Mouse (Mus musculus) cerebellum, postnatal 25 days (tissue): ENCODE results near the gene Cxcl10.

Source experiments
- DNase-seq, 2 experiments: peaks; one replicate each; pipeline ENCODE4 v3.0.0; 2021; ENCODE audit warnings: mixed read lengths in 2 of 2

The Cxcl10 gene

GRCm38 (mm10) chr5:92313776-92314175 lies 34.9 kb downstream of the Cxcl10 start:
- no peak for DNase-seq

GRCm38 (mm10) chr5:92312046-92312715 lies 36.5 kb downstream of the Cxcl10 start:
- peak; percentile 83 to 93 for DNase-seq

- DNase-seq: peak; percentile 96
Measured at GRCm38 (mm10) chr5:92309681-92310511, 38.8 kb downstream of the Cxcl10 start, which contains the start of gene Sdad1. Sdad1 (minus strand) TSS chr5:92310479.

- no peak for DNase-seq
Measured at GRCm38 (mm10) chr5:92304291-92304690, 44.4 kb downstream of the Cxcl10 start.

GRCm38 (mm10) chr5:92302149-92302840 lies 46.4 kb downstream of the Cxcl10 start:
- no peak for DNase-seq
